Mouse (Mus musculus) retina, postnatal 7 days (tissue): ENCODE measurements around the gene Xrcc4.
A peak's percentile ranks its signal among the peaks of the same experiment; 100 is the strongest.
"Not testable (repeated sequence)": the region's sequence is repeated elsewhere in the genome, so short reads cannot be mapped to it uniquely, and the experiment has no call there.

Source experiments
- DNase-seq: peaks from one replicate; pipeline ENCODE4 v3.0.0-alpha.2; 2012; ENCODE audit warnings: low read depth, low spot score

The Xrcc4 gene

DNA sequence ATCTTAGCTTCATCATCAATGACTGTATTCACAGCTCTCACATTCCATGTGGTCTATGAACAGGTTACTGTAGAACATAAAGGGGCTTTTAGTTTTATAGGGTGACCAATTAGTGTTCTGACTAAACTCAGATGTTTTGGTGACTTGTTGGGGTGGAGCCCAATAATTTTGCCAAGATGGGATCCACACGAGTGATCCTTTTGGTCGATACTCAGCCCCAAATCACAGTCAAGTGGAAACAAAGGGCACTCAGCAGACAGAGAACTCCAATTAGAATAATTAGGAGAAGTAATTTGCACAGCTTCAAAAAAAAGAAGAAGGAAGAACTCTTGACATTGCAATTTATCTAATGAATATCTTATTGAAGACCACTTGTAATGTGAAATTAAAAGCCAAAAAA lies 274.9 kb downstream of the Xrcc4 start:
- DNase-seq: no peak

GRCm38 (mm10) chr13:89812169-89812568 lies 277.2 kb downstream of the Xrcc4 start:
- no peak for DNase-seq

GRCm38 (mm10) chr13:89809024-89809423 lies 280.4 kb downstream of the Xrcc4 start:
- no peak for DNase-seq

DNA sequence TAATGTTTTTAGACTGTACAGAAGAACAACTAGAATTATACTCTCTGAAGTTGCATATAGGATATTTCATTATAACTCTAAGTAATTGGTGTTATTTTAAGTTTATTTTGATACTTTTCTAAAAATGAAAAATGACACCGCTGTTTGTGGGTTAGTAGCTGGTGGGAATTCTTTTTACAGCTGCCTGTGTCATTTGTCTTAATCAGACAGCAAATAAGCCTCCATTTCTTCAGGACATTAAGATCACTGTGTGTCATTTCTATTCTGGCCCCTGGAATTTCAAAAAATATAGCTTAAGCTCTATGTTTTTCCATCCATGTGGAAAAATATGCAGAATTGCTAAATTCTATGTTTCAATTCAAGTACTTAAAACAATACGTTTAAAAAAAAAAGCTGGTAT lies 287.5 kb downstream of the Xrcc4 start:
- DNase-seq: no peak

GRCm38 (mm10) chr13:89797721-89798120 lies 291.7 kb downstream of the Xrcc4 start:
- DNase-seq: no peak

GRCm38 (mm10) chr13:89791475-89791874 lies 297.9 kb downstream of the Xrcc4 start:
- no peak for DNase-seq

- no peak for DNase-seq
Measured at GRCm38 (mm10) chr13:89782886-89783285, 306.5 kb downstream of the Xrcc4 start.

DNA sequence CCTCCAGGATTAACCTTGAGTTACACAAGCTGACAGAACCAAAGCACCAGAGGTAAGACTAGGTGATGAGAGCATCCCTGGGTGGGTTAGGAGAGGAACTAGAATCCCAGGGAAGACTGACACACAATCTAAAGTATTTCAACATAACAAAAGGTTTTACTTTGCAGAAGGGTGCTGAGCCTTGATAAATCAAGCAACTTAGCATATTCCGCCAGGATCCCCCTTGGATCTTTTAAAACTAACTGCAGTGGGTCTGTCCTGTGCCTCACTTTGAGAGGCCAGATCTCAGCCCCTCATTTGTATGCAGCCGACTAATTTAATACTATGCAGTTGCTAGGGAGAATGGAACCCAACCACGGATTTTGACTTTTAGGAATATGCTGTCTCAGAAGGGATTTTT lies 309.1 kb downstream of the Xrcc4 start:
- DNase-seq: no peak

GRCm38 (mm10) chr13:89779208-89779911 lies 310.0 kb downstream of the Xrcc4 start:
- DNase-seq: peak; percentile 35

GRCm38 (mm10) chr13:89777764-89778163 lies 311.6 kb downstream of the Xrcc4 start:
- no peak for DNase-seq

GRCm38 (mm10) chr13:89777146-89777545 lies 312.3 kb downstream of the Xrcc4 start:
- no peak for DNase-seq

DNA sequence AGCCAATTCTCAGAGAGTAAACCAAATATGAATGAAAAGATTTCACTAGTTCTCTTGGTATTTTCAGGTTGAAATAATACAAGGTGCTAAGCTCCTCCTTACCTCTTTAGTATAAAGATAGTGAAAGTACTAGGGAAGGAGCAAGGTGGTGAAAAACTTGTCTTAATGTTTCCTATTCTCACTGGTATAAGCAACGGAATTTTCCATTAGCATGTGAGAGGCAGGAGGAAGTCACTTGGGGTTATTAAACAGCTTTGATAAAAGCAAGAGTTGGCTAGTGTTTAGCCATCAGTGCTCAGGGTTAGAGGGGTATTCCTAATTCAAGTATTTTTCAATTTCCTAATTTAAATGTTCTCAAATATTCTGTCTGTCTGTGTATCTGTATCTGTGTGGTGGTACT lies 322.9 kb downstream of the Xrcc4 start:
- DNase-seq: no peak

DNA sequence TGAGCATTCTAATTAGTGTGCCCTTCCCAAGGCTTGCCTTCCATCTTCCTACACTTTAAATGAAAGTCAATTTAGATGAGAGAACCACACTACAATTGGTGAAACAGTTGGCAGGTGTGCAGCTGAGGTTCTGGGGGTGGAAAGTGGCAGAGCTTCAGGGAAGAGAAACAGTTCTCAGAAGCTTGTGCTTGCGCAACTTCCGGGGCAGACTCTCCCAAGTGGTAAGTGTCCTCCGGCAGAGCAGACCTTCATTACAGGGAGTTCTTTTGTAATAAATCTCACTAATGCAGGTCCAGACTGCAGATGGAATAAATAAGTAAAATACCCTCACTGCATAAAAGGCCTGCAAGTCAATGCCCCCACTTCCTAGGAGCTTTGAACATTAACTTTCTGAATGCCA lies 323.4 kb downstream of the Xrcc4 start:
- no peak for DNase-seq

DNA sequence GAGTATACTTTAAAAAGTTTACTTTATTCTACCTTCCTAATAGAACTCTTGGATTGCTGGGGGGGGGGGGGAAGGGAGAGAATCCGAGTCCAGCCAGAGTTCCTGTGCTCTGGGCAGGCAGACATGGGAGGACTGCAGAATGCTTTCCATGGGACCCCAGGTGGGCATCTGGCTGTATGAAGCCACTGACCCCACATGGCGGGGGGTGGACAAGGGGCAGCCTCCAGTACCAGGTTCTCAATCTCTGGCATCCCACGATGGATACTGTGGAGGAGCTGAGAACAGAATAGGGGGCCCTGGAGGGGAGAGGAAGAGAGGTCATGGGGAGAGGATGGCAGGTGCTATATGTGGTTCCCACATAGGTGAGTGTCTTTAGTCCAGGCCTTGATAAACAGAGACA lies 327.1 kb downstream of the Xrcc4 start:
- DNase-seq: no peak

DNA sequence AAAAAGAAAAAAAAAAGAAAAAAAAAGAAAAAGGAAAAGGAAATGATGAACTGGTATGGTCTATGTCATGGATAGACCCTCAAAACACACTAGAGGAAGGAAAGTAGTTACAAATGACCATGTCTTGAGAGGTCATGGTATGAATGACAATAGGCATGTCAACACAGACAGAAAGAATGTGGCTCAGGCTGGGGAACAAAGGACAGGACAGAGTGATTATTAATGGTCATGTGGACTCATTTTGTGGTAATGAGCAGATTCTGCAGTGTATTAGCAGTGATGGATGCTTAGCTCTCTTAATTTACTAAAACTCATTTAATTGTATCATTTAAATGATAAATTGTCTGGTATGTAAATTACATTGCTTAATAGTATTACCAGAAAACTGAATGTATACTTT lies 333.1 kb downstream of the Xrcc4 start:
- DNase-seq: no peak

DNA sequence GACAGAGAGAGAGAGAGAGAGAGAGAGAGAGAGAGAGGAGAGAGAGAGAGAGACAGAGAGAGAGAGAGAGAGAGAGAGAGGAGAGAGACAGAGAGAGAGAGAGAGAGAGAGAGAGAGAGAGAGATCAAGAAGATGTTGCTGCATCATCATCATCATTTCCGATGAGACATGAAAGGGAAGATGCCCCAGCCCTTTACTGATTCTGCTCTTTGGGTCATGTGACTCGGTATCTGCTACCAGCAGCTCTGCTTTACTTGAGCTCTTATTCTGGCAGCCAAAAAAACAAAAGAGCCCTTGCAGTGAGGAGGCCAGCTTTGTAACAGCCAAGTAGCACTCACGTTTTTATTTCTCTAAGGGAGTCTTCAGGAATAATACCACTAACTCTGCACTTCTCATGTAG lies 338.8 kb downstream of the Xrcc4 start:
- not testable (repeated sequence) for DNase-seq

DNA sequence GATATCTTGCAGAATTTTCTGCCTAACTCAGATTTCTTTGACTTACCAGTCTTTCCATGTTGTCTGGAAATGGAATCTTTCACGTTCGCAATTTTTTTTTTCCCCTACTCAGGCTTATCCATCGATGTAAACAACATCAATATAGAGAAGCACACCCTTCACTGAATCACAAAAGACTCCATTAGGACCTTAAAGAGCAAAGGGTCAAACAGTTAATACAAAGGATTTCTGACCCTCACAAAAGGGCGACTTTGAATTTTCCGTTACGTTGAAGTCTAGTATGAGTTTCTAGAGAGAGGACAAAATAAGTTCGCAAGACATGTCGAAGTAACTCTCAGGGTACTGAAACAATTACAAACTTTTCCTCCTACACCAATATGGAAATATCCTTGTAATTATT lies 346.2 kb downstream of the Xrcc4 start:
- no peak for DNase-seq

DNA sequence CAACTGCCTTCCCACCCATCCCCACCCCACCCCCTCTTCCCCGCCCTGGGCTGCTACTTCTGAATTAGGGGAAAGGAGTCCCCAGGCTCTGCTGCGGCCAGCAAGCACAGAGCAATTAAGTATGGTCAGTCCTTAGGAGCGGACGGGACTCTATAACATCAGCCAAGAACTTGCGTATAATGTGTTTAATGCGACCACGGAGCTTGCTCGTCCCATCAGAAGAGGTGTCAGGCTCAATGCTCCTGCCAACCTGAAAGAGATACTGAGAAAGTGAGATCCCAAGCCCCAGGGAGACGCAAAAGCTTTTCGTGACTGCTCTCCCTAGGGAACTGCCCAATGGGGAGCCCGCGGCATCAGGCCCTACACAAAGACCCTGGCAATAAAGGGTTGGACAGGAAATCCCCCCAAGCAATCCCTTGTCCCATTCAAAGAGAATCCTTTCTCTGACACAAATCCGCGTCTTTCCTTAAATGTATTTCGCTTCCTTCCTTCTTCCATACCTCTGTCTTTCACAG lies 346.7 kb downstream of the Xrcc4 start:
- DNase-seq: no peak

- no peak for DNase-seq
Measured at GRCm38 (mm10) chr13:89741766-89742685, 347.4 kb downstream of the Xrcc4 start, which contains the start of gene Vcan. Gene Vcan (minus strand): TSS chr13:89742509.

DNA sequence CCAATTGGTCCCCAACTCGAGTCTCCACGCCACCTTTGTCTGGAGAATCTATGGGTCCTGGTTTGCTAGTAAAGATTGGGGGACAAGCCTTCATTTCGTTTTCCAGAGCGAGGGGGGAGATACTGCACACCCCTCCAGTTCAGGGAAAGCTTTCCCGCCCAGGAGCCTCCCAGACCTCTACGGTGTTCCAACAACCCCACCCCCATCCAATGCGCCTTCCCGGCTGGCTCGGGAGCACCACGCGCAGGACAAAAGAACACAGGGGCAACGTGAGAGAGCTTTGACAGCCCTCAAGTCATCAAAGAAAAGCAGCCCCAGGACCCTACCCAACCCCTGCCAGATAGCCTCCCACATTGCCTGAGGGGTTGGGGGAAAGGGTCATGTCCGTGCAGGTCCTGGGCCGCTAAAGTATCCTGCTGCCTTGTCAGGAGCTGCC lies 348.3 kb downstream of the Xrcc4 start:
- DNase-seq: no peak

DNA sequence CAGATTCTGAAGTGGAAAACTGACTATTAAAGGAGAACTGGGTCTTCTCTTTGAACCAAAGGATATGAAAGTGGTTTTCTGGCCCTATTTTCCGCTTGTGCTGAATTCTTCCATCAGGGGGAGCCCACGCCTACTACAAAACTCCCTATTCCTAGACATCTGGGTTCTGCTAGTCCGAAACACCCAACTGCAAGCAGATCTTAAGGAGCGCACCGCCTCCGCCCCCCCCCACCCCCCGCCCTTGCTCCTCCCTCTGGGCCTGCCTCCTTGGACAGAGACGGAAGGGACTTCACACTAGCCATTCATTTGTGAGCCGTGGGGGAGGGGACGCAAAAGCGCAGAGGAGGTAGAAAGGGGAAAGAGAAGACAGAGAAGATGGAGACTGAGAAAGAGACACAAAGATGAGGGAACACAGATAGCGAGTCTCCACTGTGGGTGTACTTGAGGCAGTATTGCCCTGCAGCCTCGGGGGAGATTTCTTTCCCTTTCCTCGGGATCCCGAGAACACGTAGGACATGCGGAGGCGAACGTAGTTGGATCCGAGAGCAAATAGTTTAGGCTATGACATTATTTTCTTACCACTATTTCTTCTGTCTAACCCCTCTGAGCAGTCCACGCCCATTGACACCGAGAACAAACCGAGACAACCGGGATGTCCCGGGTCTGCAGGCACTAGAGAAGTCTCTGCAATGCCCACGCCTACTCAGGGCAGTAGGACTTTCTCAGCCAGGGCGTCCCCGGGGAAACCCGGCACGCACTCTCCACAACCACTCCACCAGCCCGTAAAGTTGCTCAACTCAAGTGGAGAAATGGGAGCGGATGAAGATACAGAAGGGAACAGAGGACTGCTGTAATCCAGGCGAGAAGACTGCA lies 348.9 kb downstream of the Xrcc4 start:
- DNase-seq: no peak
